Mouse (Mus musculus): ENCODE measurements around the gene Srm.

GRCm38 (mm10) chr4:148604141-148604540 is 12.8 kb downstream of the Srm start:
- no peak for TF ChIP-seq CTCF (IDR thresholded peaks at IDR 0.05; ENCODE audit: low read depth, low read length)
- no peak for TF ChIP-seq POLR2A (IDR thresholded peaks at IDR 0.05; ENCODE audit: insufficient read depth, low read length)

All from ES-Bruce4 (cell line).